Mouse (Mus musculus) ES-CJ7 (cell line): Measurements from ENCODE around the gene Acat2.
"Not testable (repeated sequence)": the region's sequence is repeated elsewhere in the genome, so short reads cannot be mapped to it uniquely, and the experiment has no call there.

ENCODE experiments used
- DNase-seq: peaks from one replicate; pipeline ENCODE4 v3.0.0; 2011; ENCODE audit warnings: low read depth, low spot score

The Acat2 gene

DNA sequence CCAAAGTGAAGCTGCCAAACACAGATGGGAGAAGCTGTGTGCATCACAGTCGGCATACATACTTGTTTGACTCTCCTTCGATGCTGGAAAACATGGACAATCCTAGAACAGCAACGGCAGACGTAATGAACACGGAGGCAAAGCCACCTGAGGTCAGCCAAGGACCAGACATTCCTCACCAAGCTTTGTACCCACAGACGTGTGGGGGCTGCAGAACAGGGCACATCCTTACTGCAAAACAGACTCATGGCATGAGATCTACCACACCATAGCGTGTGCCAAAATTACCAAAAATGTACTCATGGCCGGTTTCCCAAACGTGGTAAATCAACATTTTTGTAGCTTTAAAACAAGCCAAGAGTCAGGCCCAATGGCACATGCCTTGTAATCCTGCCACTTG is 54.1 kb downstream of the Acat2 start:
- DNase-seq: no peak

DNA sequence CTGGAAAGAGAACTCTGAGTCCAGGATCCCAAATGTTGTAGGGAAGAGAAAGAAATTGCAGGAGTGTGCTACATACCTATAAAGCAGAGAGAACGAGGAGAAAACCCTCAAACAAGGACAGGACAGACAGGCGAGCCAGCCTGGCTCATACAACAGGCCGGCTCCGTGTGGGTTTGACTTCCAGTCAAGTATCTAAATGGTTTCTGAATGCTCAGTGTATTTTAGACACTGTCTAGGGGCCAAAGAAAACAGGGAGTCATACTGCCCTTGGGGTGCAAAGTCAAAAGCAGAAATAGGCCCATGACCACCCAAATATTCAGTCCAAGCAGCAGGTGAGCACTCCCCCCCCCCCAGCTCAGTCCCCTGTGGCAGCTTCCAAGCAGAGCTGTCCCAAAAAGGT is 54.7 kb downstream of the Acat2 start:
- no peak for DNase-seq

DNA sequence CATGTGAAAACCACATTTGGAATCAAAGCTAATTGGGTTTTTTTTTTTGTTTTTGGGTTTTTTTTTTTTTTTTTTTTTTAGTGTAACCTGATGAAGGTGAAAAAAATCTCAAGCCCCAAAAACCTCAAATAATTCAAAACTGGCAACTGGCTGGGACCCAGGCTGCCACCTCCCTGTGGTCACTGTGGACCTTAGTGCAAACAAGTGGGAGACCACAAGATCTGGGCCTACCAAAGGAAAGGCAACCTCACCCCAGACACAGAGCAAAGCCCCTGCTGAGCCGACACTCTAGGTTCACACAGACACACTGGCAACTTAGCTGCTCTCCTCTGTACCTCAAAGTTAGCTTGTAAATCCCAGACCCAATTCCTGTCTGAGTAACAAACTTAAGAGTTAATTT is 56.2 kb downstream of the Acat2 start:
- no peak for DNase-seq

DNA sequence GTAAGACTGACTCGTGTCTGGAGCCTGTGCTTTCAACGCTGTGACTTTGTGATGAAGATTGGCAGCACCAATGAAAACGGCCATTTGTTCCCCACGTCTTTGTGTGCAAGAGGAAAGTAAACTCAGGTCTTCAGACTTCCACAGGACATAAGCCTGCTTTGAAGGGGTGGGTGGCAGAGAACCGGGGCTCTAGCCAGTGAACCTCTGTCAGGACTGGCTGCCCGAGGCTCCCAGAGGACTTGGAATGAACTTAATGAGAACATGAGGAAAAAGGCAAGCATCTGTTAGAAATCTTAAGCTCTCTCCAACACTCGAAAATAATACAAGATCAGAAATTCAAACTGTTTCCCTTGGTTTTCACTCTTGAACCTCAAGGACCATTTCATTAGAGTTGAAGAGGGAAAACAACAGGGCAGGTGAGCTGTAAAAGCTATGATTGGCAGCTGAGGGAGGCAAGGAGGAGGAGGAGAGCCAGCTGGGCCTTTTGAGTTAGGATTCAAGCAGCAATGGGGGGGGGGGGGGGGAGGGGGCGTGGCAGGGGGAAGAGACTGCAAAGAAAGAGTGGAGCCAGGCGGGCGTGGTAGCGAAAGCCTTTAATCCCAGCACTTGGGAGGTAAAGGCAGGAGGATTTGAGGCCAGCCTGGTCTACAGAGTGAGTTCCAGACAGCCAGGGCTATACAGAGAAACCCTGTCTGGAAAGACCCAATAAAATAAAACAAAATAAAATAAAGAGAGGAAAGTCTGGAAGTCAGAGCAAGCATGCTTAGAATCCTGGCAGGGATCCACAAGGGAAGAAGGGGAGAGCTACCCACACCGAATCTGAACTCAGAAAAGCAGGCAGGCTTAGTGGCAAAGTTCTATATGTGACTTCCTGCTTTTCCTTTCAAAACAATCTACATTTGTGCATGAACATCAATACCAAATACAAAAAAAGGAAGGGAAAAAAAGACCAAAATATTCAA is 56.9 kb downstream of the Acat2 start:
- no peak for DNase-seq

DNA sequence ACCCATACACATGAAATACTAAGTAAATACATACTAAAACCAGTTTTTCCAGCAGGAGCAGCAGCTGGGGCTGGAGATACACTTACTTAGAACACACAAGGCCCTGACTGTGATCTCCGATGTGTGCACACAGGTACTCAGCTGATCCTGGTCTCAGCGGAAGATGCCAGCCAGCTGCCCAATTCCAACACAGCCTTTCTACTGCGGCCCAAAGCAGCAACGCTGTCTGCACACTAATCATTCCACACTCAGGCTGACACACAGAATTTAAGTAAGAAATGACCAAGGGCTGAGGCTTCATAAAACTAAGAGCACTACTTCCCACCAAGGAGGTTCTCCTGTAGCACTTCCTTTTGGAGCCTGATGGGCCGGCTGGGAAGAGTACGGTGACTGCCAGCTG is 58.3 kb downstream of the Acat2 start:
- DNase-seq: no peak

DNA sequence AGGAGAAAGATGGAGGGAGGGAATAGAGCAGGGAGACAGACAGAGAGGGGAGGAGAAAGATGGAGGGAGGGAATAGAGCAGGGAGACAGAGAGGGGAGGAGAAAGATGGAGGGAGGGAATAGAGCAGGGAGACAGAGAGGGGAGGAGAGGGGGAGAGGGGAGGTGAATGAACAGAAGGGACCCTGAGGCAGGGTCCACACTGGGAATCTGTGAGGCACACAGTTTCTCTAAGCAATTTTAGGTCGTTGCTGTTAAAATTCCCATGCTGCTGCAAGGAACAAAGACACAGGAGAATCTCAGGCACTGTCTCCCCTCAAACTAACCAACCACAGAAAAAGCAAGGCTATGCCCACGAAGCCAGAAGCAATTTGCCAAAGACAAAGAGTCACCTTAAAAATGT is 61.9 kb downstream of the Acat2 start:
- DNase-seq: not testable (repeated sequence)

DNA sequence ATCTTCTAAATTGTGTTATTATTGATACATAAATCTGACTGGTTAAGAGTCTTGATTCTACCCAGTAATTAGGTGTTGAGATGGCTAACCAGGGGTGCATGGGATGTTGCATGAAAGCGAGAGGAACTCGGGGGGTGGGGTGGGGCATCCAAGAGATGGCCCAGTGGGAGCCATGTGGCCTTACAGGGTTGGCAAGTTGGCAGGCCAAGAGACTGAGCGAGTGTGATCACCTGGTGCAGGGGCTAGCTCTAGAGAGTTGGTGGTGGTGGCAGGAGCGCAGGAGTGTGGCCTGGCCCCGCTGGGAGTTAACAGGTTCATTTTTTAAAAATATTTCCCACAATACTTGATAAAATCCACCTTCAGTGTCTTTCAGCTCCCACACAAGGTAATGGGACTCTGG is 62.9 kb downstream of the Acat2 start:
- no peak for DNase-seq
